26 mouse cellular contexts compared by ENCODE assay signal in genomic region chr2:44464631-44465030, GRCm38 (mm10).
DNase-seq lines count a peak whose midpoint lies in the region; ATAC-seq and TF ChIP-seq lines count a peak whose summit lies in the region.
"Had no signal": no experiment of that assay in that cellular context is flagged by ENCODE, and none has a peak within 500 bp of the region (broad histone marks: within the 10 kb centered on the region; RNA-seq: fewer than 3 reads in every experiment).

No protein-coding gene starts in this region.

- H3K4me2 ChIP-seq in midbrain, postnatal 0 days (ENCODE audit: low read depth, low read length, poor library complexity, severe bottlenecking): no peak overlapping the region
- H3K4me2 ChIP-seq: embryonic facial prominence, embryonic 13.5 days; forebrain, embryonic 15.5 days; heart, embryonic 12.5 days; limb, embryonic 12.5 days; liver, embryonic 15.5 days; lung, embryonic 14.5 days; midbrain, embryonic 15.5 days; neural tube, embryonic 12.5 days had no signal

- TF ChIP-seq CTCF in midbrain, postnatal 0 days (IDR thresholded peaks at IDR 0.05): no peak

- no peak overlapping the region for H3K4me3 ChIP-seq in midbrain, postnatal 0 days (ENCODE audit: low read depth, low read length)
- H3K4me3 ChIP-seq in midbrain, embryonic 10.5 days: no peak overlapping the region
- H3K4me3 ChIP-seq: embryonic facial prominence, embryonic 13.5 days; forebrain, embryonic 10.5 days; forebrain, embryonic 15.5 days; heart, embryonic 12.5 days; limb, embryonic 12.5 days; liver, embryonic 15.5 days; midbrain, embryonic 15.5 days; neural tube, embryonic 12.5 days had no signal

- peak; percentile 19 for DNase-seq in midbrain, postnatal 0 days (ENCODE audit: low spot score)
- DNase-seq in midbrain, embryonic 10.5 days (ENCODE audit: low spot score): no peak
- DNase-seq in cerebellum, adult 11-12 months: peak; percentile 34
- peak; percentile 44 for DNase-seq in cerebellum, adult 9-11 months
- peak; percentile 62 for DNase-seq in retina, embryonic 14.5 days (ENCODE audit: low spot score)
- DNase-seq in ovary, postnatal 14 days (ENCODE audit: low spot score): no peak
- no peak for DNase-seq in spleen, postnatal 14 days (ENCODE audit: low spot score in 2 of 2)
- DNase-seq in heart, adult 8-10 months (ENCODE audit: low spot score): no peak
- DNase-seq: adrenal gland, postnatal 25 days; gastrocnemius, postnatal 25 days; heart, adult 18-20 months; kidney, adult 8-10 months; lung, embryonic 14.5 days; lung, postnatal 14 days; right cerebral cortex, adult 18-20 months had no signal

- no peaks in the 10 kb centered on the region for H3K9me3 ChIP-seq in midbrain, postnatal 0 days (ENCODE audit: low read length)
- no peaks in the 10 kb centered on the region for H3K9me3 ChIP-seq in midbrain, embryonic 10.5 days (replicated peaks)
- H3K9me3 ChIP-seq: embryonic facial prominence, embryonic 13.5 days; forebrain, embryonic 10.5 days; forebrain, embryonic 15.5 days; heart, embryonic 12.5 days; limb, embryonic 12.5 days; liver, embryonic 15.5 days; midbrain, embryonic 15.5 days; neural tube, embryonic 12.5 days had no signal

- no peak for ATAC-seq in midbrain, postnatal 0 days (ENCODE audit: low FRiP score)
- ATAC-seq: CD4-positive, CD25-positive, alpha-beta regulatory T cell, adult 4 months; forebrain, embryonic 15.5 days; hindbrain, embryonic 16.5 days; midbrain, embryonic 15.5 days had no signal

- whole genome bisulfite sequencing in midbrain, postnatal 0 days: 85% methylated on average over 7 of the region's 7 CpGs
- WGBS in midbrain, embryonic 10.5 days: 91% methylated on average over 7 of the region's 7 CpGs

- no peak overlapping the region for H3K9ac ChIP-seq in midbrain, postnatal 0 days (replicated peaks; ENCODE audit: low read length, poor library complexity, severe bottlenecking)
- H3K9ac ChIP-seq: embryonic facial prominence, embryonic 13.5 days; forebrain, embryonic 15.5 days; heart, embryonic 12.5 days; limb, embryonic 12.5 days; liver, embryonic 15.5 days; lung, embryonic 14.5 days; midbrain, embryonic 15.5 days; neural tube, embryonic 12.5 days had no signal

- H3K36me3 ChIP-seq in midbrain, postnatal 0 days (ENCODE audit: insufficient read depth, low read length): no peaks in the 10 kb centered on the region
- no peaks in the 10 kb centered on the region for H3K36me3 ChIP-seq in midbrain, embryonic 10.5 days
- H3K36me3 ChIP-seq: embryonic facial prominence, embryonic 13.5 days; forebrain, embryonic 10.5 days; forebrain, embryonic 15.5 days; heart, embryonic 12.5 days; limb, embryonic 12.5 days; liver, embryonic 15.5 days; midbrain, embryonic 15.5 days; neural tube, embryonic 12.5 days had no signal

- H3K4me1 ChIP-seq in midbrain, postnatal 0 days (ENCODE audit: insufficient read depth, low read length): no peaks in the 10 kb centered on the region
- peaks cover 10% of the 10 kb centered on the region for H3K4me1 ChIP-seq in midbrain, embryonic 10.5 days
- H3K4me1 ChIP-seq: heart, embryonic 12.5 days; liver, embryonic 15.5 days had no signal

- no peaks in the 10 kb centered on the region for H3K27me3 ChIP-seq in midbrain, postnatal 0 days (ENCODE audit: insufficient read depth, low read length)
- H3K27me3 ChIP-seq in midbrain, embryonic 10.5 days (ENCODE audit: low read depth, poor library complexity, severe bottlenecking): no peaks in the 10 kb centered on the region
- H3K27me3 ChIP-seq: embryonic facial prominence, embryonic 13.5 days; forebrain, embryonic 15.5 days; heart, embryonic 12.5 days; limb, embryonic 12.5 days; liver, embryonic 15.5 days; midbrain, embryonic 15.5 days; neural tube, embryonic 12.5 days had no signal

- no peak overlapping the region for H3K27ac ChIP-seq in midbrain, postnatal 0 days (ENCODE audit: low read depth, low read length)
- no peak overlapping the region for H3K27ac ChIP-seq in midbrain, embryonic 10.5 days (replicated peaks)
- H3K27ac ChIP-seq: embryonic facial prominence, embryonic 13.5 days; forebrain, embryonic 10.5 days; forebrain, embryonic 15.5 days; kidney, postnatal 0 days; limb, embryonic 12.5 days; liver, embryonic 15.5 days; midbrain, embryonic 15.5 days; neural tube, embryonic 12.5 days had no signal

Comparison
In these comparisons a context has a peak if more than half of its experiments do, and no peak if none do; other contexts are left out.
1. DNase-seq: peak in midbrain, postnatal 0 days (single experiment), cerebellum, adult 11-12 months (single experiment), cerebellum, adult 9-11 months (single experiment) and retina, embryonic 14.5 days (single experiment); none in midbrain, embryonic 10.5 days (single experiment), ovary, postnatal 14 days (single experiment), spleen, postnatal 14 days (0 of 2) and heart, adult 8-10 months (single experiment).